Mouse (Mus musculus) lung, adult 2 months (tissue): ENCODE data around the gene Klk9.

Experiments used
- CTCF ChIP-seq: fragments of 200-500 bp; IDR thresholded peaks from 2 replicates; pipeline ENCODE4 v1.5.1; 2011; ENCODE audit warnings: mild to moderate bottlenecking, low read length, control low read depth; ENCODE audit not compliant: insufficient read depth
- POLR2A ChIP-seq: fragments of 200-500 bp; IDR thresholded peaks from 2 replicates; pipeline ENCODE4 v1.6.1; 2011; ENCODE audit warnings: low read depth, mild to moderate bottlenecking, control low read depth, low read length, borderline replicate concordance; ENCODE audit errors: extremely low read depth

- TF ChIP-seq POLR2A (no peak), CTCF (no peak)
These were observed 37.3 kb downstream of the Klk9 start for GRCm38 (mm10) chr7:43829006-43829405.
